20 mouse cellular contexts compared by ENCODE assay signal in genomic region chr7:81595056-81595455, GRCm38 (mm10). TPM values are rescaled to one million over a fixed set of nuclear protein-coding genes. Genes with fewer than 3 reads are reported as not detected.
A peak's percentile ranks its signal among the peaks of the same experiment; 100 is the strongest.
DNase-seq lines count a peak whose midpoint lies in the region; ATAC-seq and TF ChIP-seq lines count a peak whose summit lies in the region.
"Had no signal": no experiment of that assay in that cellular context is flagged by ENCODE, and none has a peak within 500 bp of the region (broad histone marks: within the 10 kb centered on the region; RNA-seq: fewer than 3 reads in every experiment).

No protein-coding gene starts in this region.

- peaks cover 58% of the 10 kb centered on the region for H3K36me3 ChIP-seq in liver, adult 2 months (ENCODE audit: control insufficient read depth, insufficient read depth, low read length)
- H3K36me3 ChIP-seq in liver, embryonic 11.5 days (ENCODE audit: control insufficient read depth, insufficient read depth, low read length) = peaks cover 39% of the 10 kb centered on the region
- peaks cover 87% of the 10 kb centered on the region for H3K36me3 ChIP-seq in E14TG2a.4 (ENCODE audit: insufficient read depth, low read length)

- no peak for TF ChIP-seq CTCF in liver, adult 2 months (IDR thresholded peaks at IDR 0.05; ENCODE audit: low read depth, low read length)
- no peak for TF ChIP-seq CTCF in E14TG2a.4 (conservative IDR thresholded peaks at IDR 0.05; ENCODE audit: low read length)

- no peak overlapping the region for H3K9ac ChIP-seq in liver, adult 2 months (ENCODE audit: low read depth, low read length)
- no peak overlapping the region for H3K9ac ChIP-seq in liver, embryonic 11.5 days (ENCODE audit: low read depth, low read length)
- H3K9ac ChIP-seq: embryonic facial prominence, embryonic 12.5 days; forebrain, embryonic 13.5 days; forebrain, embryonic 15.5 days; forebrain, postnatal 0 days had no signal

- no peak for ATAC-seq in liver, embryonic 11.5 days (replicated peaks; ENCODE audit: low FRiP score)
- ATAC-seq: CD4-positive, CD25-positive, alpha-beta regulatory T cell, adult 4 months; forebrain, embryonic 13.5 days; forebrain, embryonic 15.5 days; forebrain, postnatal 0 days had no signal

- H3K4me2 ChIP-seq in liver, embryonic 11.5 days = no peak overlapping the region
- H3K4me2 ChIP-seq: embryonic facial prominence, embryonic 12.5 days; forebrain, embryonic 13.5 days; forebrain, embryonic 15.5 days had no signal

- H3K4me1 ChIP-seq in liver, adult 2 months (ENCODE audit: control insufficient read depth, insufficient read depth, low read length) = peaks cover 28% of the 10 kb centered on the region
- H3K4me1 ChIP-seq in liver, embryonic 11.5 days (replicated peaks; ENCODE audit: control insufficient read depth, insufficient read depth, low read length) = no peaks in the 10 kb centered on the region
- peaks cover 10% of the 10 kb centered on the region for H3K4me1 ChIP-seq in E14TG2a.4 (replicated peaks; ENCODE audit: low read depth, low read length)
- H3K4me1 ChIP-seq: embryonic facial prominence, embryonic 12.5 days; forebrain, embryonic 13.5 days; forebrain, embryonic 15.5 days had no signal

- WGBS in liver, adult 2 months = 68% methylated on average over 5 of the region's 5 CpGs
- 92% methylated on average over 5 of the region's 5 CpGs for WGBS in liver, embryonic 11.5 days

- H3K27ac ChIP-seq in liver, adult 2 months (replicated peaks; ENCODE audit: insufficient read depth, low read depth, low read length) = peak overlapping the region; percentile 49
- H3K27ac ChIP-seq in liver, embryonic 11.5 days (ENCODE audit: low read depth, low read length) = no peak overlapping the region
- H3K27ac ChIP-seq: embryonic facial prominence, embryonic 10.5 days; embryonic facial prominence, embryonic 12.5 days; forebrain, embryonic 13.5 days; forebrain, embryonic 15.5 days had no signal

- no peak for TF ChIP-seq POLR2A in liver, adult 2 months (IDR thresholded peaks at IDR 0.05; ENCODE audit: extremely low read depth, insufficient read depth, low read length)

- H3K79me2 ChIP-seq in liver, adult 2 months (ENCODE audit: control insufficient read depth, insufficient read depth, low read length) = no peaks in the 10 kb centered on the region

- H3K4me3 ChIP-seq in liver, adult 2 months (ENCODE audit: insufficient read depth, low read depth, low read length) = no peak overlapping the region
- no peak overlapping the region for H3K4me3 ChIP-seq in liver, embryonic 11.5 days (ENCODE audit: low read depth, low read length)
- H3K4me3 ChIP-seq in E14TG2a.4 (replicated peaks; ENCODE audit: low read length) = peak overlapping the region; percentile 26; the same call in 1 of the 2 replicates
- H3K4me3 ChIP-seq: embryonic facial prominence, embryonic 10.5 days; embryonic facial prominence, embryonic 12.5 days; forebrain, embryonic 13.5 days; forebrain, embryonic 15.5 days had no signal

- H3K27me3 ChIP-seq in liver, adult 2 months (ENCODE audit: control insufficient read depth, insufficient read depth, low read length) = no peaks in the 10 kb centered on the region
- no peaks in the 10 kb centered on the region for H3K27me3 ChIP-seq in liver, embryonic 11.5 days (replicated peaks; ENCODE audit: control insufficient read depth, insufficient read depth, low read length)
- H3K27me3 ChIP-seq in E14TG2a.4 (ENCODE audit: insufficient read depth, low read length) = no peaks in the 10 kb centered on the region
- H3K27me3 ChIP-seq: CH12.LX; embryonic facial prominence, embryonic 12.5 days; forebrain, embryonic 13.5 days; forebrain, embryonic 15.5 days had no signal

- H3K9me3 ChIP-seq in liver, embryonic 11.5 days (ENCODE audit: control insufficient read depth, low read length) = no peaks in the 10 kb centered on the region
- H3K9me3 ChIP-seq in E14TG2a.4 (ENCODE audit: low read length) = peaks cover 89% of the 10 kb centered on the region
- H3K9me3 ChIP-seq: embryonic facial prominence, embryonic 10.5 days; embryonic facial prominence, embryonic 12.5 days; forebrain, embryonic 13.5 days; forebrain, embryonic 15.5 days had no signal

- peak; percentile 59 for DNase-seq in heart, adult 11 months
- no peak for DNase-seq in heart, postnatal 4 days
- no peak for DNase-seq in liver, adult 2 months (ENCODE audit: extremely low read depth, low read depth, low spot score)
- no peak for DNase-seq in liver, embryonic 11.5 days (ENCODE audit: low spot score)
- DNase-seq in kidney, postnatal 14 days = no peak
- DNase-seq: adrenal gland, adult 2 months; adrenal gland, postnatal 10 days; adrenal gland, postnatal 25 days; B cell, adult 2 months; cerebellum, adult 11-12 months; cerebellum, adult 9-10 months; forebrain, postnatal 0 days had no signal

RNA-seq across cellular contexts. Expression of gene Whamm, which starts 24.0 kb away (rescaled TPM):
- 1 to 10 TPM; 8.3 to 8.4 TPM for total RNA-seq in heart, postnatal 4 days (2021)
- 20.7 and 25.4 TPM in 2 replicates for total RNA-seq in liver, adult 2 months (2014; rRNA removed)
- 35.1 and 44.6 TPM in 2 replicates for polyA plus RNA-seq in liver, adult 2 months (2012; rRNA removed)
- 10.5 and 11.6 TPM in 2 replicates for polyA plus RNA-seq in liver, embryonic 11.5 days (2014; fragmentation: Nextera tagmentation; extraction: Ambion mirVana)

RNA-seq across cellular contexts. Expression of gene Fsd2, which starts 28.3 kb away (rescaled TPM):
- 100 to 1,000 TPM; 199 to 200 TPM for total RNA-seq in heart, postnatal 4 days (2021)
- total RNA-seq in liver, adult 2 months (2014; rRNA removed) = 0.13 and 0.28 TPM in 2 replicates
- 0.04 TPM in 2 replicates for polyA plus RNA-seq in liver, adult 2 months (2012; rRNA removed)
- polyA plus RNA-seq in liver, embryonic 11.5 days (2014; fragmentation: Nextera tagmentation; extraction: Ambion mirVana) = 0.19 and 0.21 TPM in 2 replicates
- total RNA-seq: MEL had no signal
- polyA plus RNA-seq: embryonic facial prominence, embryonic 10.5 days had no signal

Comparison
In these comparisons a context has a peak if more than half of its experiments do, and no peak if none do; other contexts are left out.
1. RNA of gene Fsd2, which starts 28.3 kb away (total RNA-seq): 199 to 200 TPM in heart, postnatal 4 days; 0.13 to 0.28 TPM in liver, adult 2 months; every median in the first group is over 100 times any median in the second.